Mouse (Mus musculus) C2C12 (cell line): ENCODE results near the gene Eefsec. TPM values are rescaled to one million over a fixed set of nuclear protein-coding genes. Genes with fewer than 3 reads are reported as not detected.

ENCODE experiments used
- H3K27me3 ChIP-seq: one replicate; pipeline ENCODE4 v1.6.1; 2011; ENCODE audit not compliant: control insufficient read depth, insufficient read depth, insufficient read length
- H3K36me3 ChIP-seq: one replicate; pipeline ENCODE4 v1.6.1; 2011; ENCODE audit not compliant: control insufficient read depth, insufficient read depth
- H3K4me3 ChIP-seq: one replicate; pipeline ENCODE4 v1.5.1; 2011; ENCODE audit warnings: mild to moderate bottlenecking, control low read depth; ENCODE audit not compliant: poor library complexity, insufficient read depth, severe bottlenecking
- H3K79me2 ChIP-seq: one replicate; pipeline ENCODE4 v1.6.1; 2011; ENCODE audit not compliant: control insufficient read depth, insufficient read depth
- H3K79me3 ChIP-seq: one replicate; pipeline ENCODE4 v1.6.1; 2011; ENCODE audit warnings: low read depth, control low read depth
- H3ac ChIP-seq: one replicate; pipeline ENCODE3; 2011; ENCODE audit warnings: low read depth; ENCODE audit not compliant: control insufficient read depth, insufficient read length
- CEBPB ChIP-seq: IDR thresholded peaks from one replicate; pipeline ENCODE4 v1.6.1; 2011; ENCODE audit warnings: low read depth, mild to moderate bottlenecking, control low read depth, moderate library complexity
- CTCF ChIP-seq: IDR thresholded peaks from one replicate; pipeline ENCODE4 v1.5.1; 2011; ENCODE audit not compliant: control insufficient read depth, insufficient read depth, insufficient read length
- FOSL1 ChIP-seq: IDR thresholded peaks from one replicate; pipeline ENCODE4 v1.8.0; 2011; ENCODE audit warnings: mild to moderate bottlenecking, low read length; ENCODE audit not compliant: poor library complexity, insufficient read depth, severe bottlenecking
- MAX ChIP-seq: IDR thresholded peaks from one replicate; pipeline ENCODE4 v1.6.1; 2011; ENCODE audit warnings: mild to moderate bottlenecking, control low read depth
- MYOD1 ChIP-seq: IDR thresholded peaks from one replicate; pipeline ENCODE4 v1.6.1; 2011; ENCODE audit warnings: low read depth; ENCODE audit not compliant: control insufficient read depth, insufficient read length
- MYOG ChIP-seq: IDR thresholded peaks from one replicate; pipeline ENCODE4 v1.6.1; 2011; ENCODE audit not compliant: control insufficient read depth, insufficient read length; ENCODE audit errors: extremely low read depth
- USF1 ChIP-seq: IDR thresholded peaks from one replicate; pipeline ENCODE4 v1.6.1; 2011; ENCODE audit warnings: low read depth, mild to moderate bottlenecking, control low read depth, moderate library complexity
- polyA plus RNA-seq: library from polyadenylated mRNA; unstranded; fragments of >200 nt; fragmentation: generic; extraction: Trizol; gene quantifications from one replicate; pipeline ENCODE4 v1.2.1, GENCODE M21; 2012; ENCODE audit warnings: missing spikeins

The Eefsec gene
- polyA plus RNA-seq, 1 experiment, result 19.5 TPM

- H3K4me3 ChIP-seq, result no peak overlapping the region
- H3K27me3 ChIP-seq, result no peaks in the 10 kb centered on the region
- no peak for TF ChIP-seq MYOD1
- TF ChIP-seq MYOG, result no peak
- no peak for TF ChIP-seq CTCF
- TF ChIP-seq CEBPB, result no peak
- no peak for TF ChIP-seq MAX
- no peak for TF ChIP-seq USF1
- TF ChIP-seq FOSL1, result no peak
- H3ac ChIP-seq, result no peak overlapping the region
- no peaks in the 10 kb centered on the region for H3K79me2 ChIP-seq
- H3K36me3 ChIP-seq, result no peaks in the 10 kb centered on the region
- no peaks in the 10 kb centered on the region for H3K79me3 ChIP-seq
Observed at GRCm38 (mm10) chr6:88276221-88276620, 170.1 kb downstream of the Eefsec start.

- no peak overlapping the region for H3K4me3 ChIP-seq
- no peaks in the 10 kb centered on the region for H3K79me2 ChIP-seq
- TF ChIP-seq FOSL1 (no peak), USF1 (no peak), MAX (no peak)
- no peaks in the 10 kb centered on the region for H3K79me3 ChIP-seq
- no peaks in the 10 kb centered on the region for H3K36me3 ChIP-seq
- no peak overlapping the region for H3ac ChIP-seq
- H3K27me3 ChIP-seq, result no peaks in the 10 kb centered on the region
Observed at GRCm38 (mm10) chr6:88274623-88275022, 171.7 kb downstream of the Eefsec start.

- H3K36me3 ChIP-seq, result no peaks in the 10 kb centered on the region
- H3K79me2 ChIP-seq, result no peaks in the 10 kb centered on the region
- H3ac ChIP-seq, result no peak overlapping the region
- no peaks in the 10 kb centered on the region for H3K27me3 ChIP-seq
- TF ChIP-seq USF1 (no peak), FOSL1 (no peak), CTCF (no peak), CEBPB (no peak), MAX (no peak), MYOG (no peak), MYOD1 (no peak)
- H3K4me3 ChIP-seq, result no peak overlapping the region
- H3K79me3 ChIP-seq, result no peaks in the 10 kb centered on the region
Observed at GRCm38 (mm10) chr6:88267970-88268369, 178.4 kb downstream of the Eefsec start.

- no peak overlapping the region for H3ac ChIP-seq
- H3K4me3 ChIP-seq, result no peak overlapping the region
- H3K79me3 ChIP-seq, result no peaks in the 10 kb centered on the region
- no peaks in the 10 kb centered on the region for H3K27me3 ChIP-seq
- H3K79me2 ChIP-seq, result no peaks in the 10 kb centered on the region
- TF ChIP-seq MYOG, result no peak
- TF ChIP-seq FOSL1, result no peak
- no peaks in the 10 kb centered on the region for H3K36me3 ChIP-seq
Observed at GRCm38 (mm10) chr6:88267068-88267467, 179.3 kb downstream of the Eefsec start.

GRCm38 (mm10) chr6:88266055-88266454 is 180.3 kb downstream of the Eefsec start:
- H3K27me3 ChIP-seq, result no peaks in the 10 kb centered on the region
- H3K36me3 ChIP-seq, result no peaks in the 10 kb centered on the region
- no peaks in the 10 kb centered on the region for H3K79me3 ChIP-seq
- no peak overlapping the region for H3ac ChIP-seq
- no peak for TF ChIP-seq CEBPB
- no peak overlapping the region for H3K4me3 ChIP-seq
- no peaks in the 10 kb centered on the region for H3K79me2 ChIP-seq

- Histone ChIP-seq H3K36me3 (no peaks in the 10 kb centered on the region), H3K79me3 (no peaks in the 10 kb centered on the region), H3K79me2 (no peaks in the 10 kb centered on the region), H3ac (no peak overlapping the region), H3K4me3 (no peak overlapping the region), H3K27me3 (no peaks in the 10 kb centered on the region)
- TF ChIP-seq MYOD1 (no peak), CEBPB (no peak), MAX (no peak), USF1 (no peak), CTCF (no peak), FOSL1 (no peak), MYOG (no peak)
Observed at GRCm38 (mm10) chr6:88265355-88265754, 181.0 kb downstream of the Eefsec start.

GRCm38 (mm10) chr6:88262160-88262559 is 184.2 kb downstream of the Eefsec start:
- Histone ChIP-seq H3ac (no peak overlapping the region), H3K79me2 (no peaks in the 10 kb centered on the region), H3K4me3 (no peak overlapping the region), H3K27me3 (no peaks in the 10 kb centered on the region), H3K79me3 (no peaks in the 10 kb centered on the region), H3K36me3 (no peaks in the 10 kb centered on the region)
- TF ChIP-seq MYOD1 (no peak), CEBPB (no peak), MYOG (no peak), USF1 (no peak), CTCF (no peak), MAX (no peak), FOSL1 (no peak)
